Mouse (Mus musculus): ENCODE results near the gene Xrn1. TPM values are rescaled to one million over a fixed set of nuclear protein-coding genes. Genes with fewer than 3 reads are reported as not detected.
A peak's percentile ranks its signal among the peaks of the same experiment; 100 is the strongest.

Xrn1 gene
- polyA plus RNA-seq, 1 experiment, result 1.8 TPM

- H3K4me3 ChIP-seq (ENCODE audit: low read depth, low read length), result no peak overlapping the region
- TF ChIP-seq POLR2A (IDR thresholded peaks at IDR 0.05; ENCODE audit: low read depth, low read length), result no peak
- no peak for TF ChIP-seq CTCF (IDR thresholded peaks at IDR 0.05; ENCODE audit: extremely low read depth, insufficient read length, insufficient replicate concordance, low read depth, low read length)
- peaks cover 54% of the 10 kb centered on the region for H3K36me3 ChIP-seq (ENCODE audit: control insufficient read depth, insufficient read depth, low read length)
- no peaks in the 10 kb centered on the region for H3K27me3 ChIP-seq (ENCODE audit: control insufficient read depth, insufficient read depth, low read length)
- no peak overlapping the region for H3K27ac ChIP-seq (ENCODE audit: insufficient read depth, low read depth, low read length)
- 94% methylated on average over 3 of the region's 3 CpGs for WGBS
- H3K4me1 ChIP-seq (ENCODE audit: control insufficient read depth, insufficient read depth, insufficient read length, low read length), result no peaks in the 10 kb centered on the region
Measured at GRCm38 (mm10) chr9:96044214-96044613, 89.7 kb downstream of the Xrn1 start.

GRCm38 (mm10) chr9:96051501-96051900 lies 96.9 kb downstream of the Xrn1 start:
- Histone ChIP-seq H3K36me3 (ENCODE audit: control insufficient read depth, insufficient read depth, low read length) (peaks cover 60% of the 10 kb centered on the region), H3K4me1 (ENCODE audit: control insufficient read depth, insufficient read depth, insufficient read length, low read length) (no peaks in the 10 kb centered on the region; the same call in 1 of the 2 replicates), H3K27ac (ENCODE audit: insufficient read depth, low read depth, low read length) (no peak overlapping the region), H3K27me3 (ENCODE audit: control insufficient read depth, insufficient read depth, low read length) (no peaks in the 10 kb centered on the region), H3K4me3 (ENCODE audit: low read depth, low read length) (no peak overlapping the region)
- 92% methylated on average over 4 of the region's 4 CpGs for WGBS
- TF ChIP-seq CTCF (IDR thresholded peaks at IDR 0.05; ENCODE audit: extremely low read depth, insufficient read length, insufficient replicate concordance, low read depth, low read length) (no peak), POLR2A (IDR thresholded peaks at IDR 0.05; ENCODE audit: low read depth, low read length) (no peak)

GRCm38 (mm10) chr9:96054878-96055277 lies 100.3 kb downstream of the Xrn1 start:
- 88% methylated on average over 5 of the region's 5 CpGs for WGBS
- TF ChIP-seq POLR2A (IDR thresholded peaks at IDR 0.05; ENCODE audit: low read depth, low read length) (no peak), CTCF (IDR thresholded peaks at IDR 0.05; ENCODE audit: extremely low read depth, insufficient read length, insufficient replicate concordance, low read depth, low read length) (no peak)
- Histone ChIP-seq H3K27me3 (ENCODE audit: control insufficient read depth, insufficient read depth, low read length) (no peaks in the 10 kb centered on the region), H3K36me3 (ENCODE audit: control insufficient read depth, insufficient read depth, low read length) (peaks cover 45% of the 10 kb centered on the region), H3K4me3 (ENCODE audit: low read depth, low read length) (no peak overlapping the region), H3K27ac (ENCODE audit: insufficient read depth, low read depth, low read length) (no peak overlapping the region), H3K4me1 (ENCODE audit: control insufficient read depth, insufficient read depth, insufficient read length, low read length) (no peaks in the 10 kb centered on the region; the same call in 1 of the 2 replicates)

GRCm38 (mm10) chr9:96056417-96057223 lies 102.1 kb downstream of the Xrn1 start:
- no peak for TF ChIP-seq POLR2A (IDR thresholded peaks at IDR 0.05; ENCODE audit: low read depth, low read length)
- TF ChIP-seq CTCF (IDR thresholded peaks at IDR 0.05; ENCODE audit: extremely low read depth, insufficient read length, insufficient replicate concordance, low read depth, low read length), result no peak
- WGBS, result 51% methylated on average over 6 of the region's 6 CpGs
- Histone ChIP-seq H3K27me3 (ENCODE audit: control insufficient read depth, insufficient read depth, low read length) (no peaks in the 10 kb centered on the region), H3K4me3 (ENCODE audit: low read depth, low read length) (no peak overlapping the region), H3K4me1 (ENCODE audit: control insufficient read depth, insufficient read depth, insufficient read length, low read length) (no peaks in the 10 kb centered on the region; the same call in 1 of the 2 replicates), H3K27ac (ENCODE audit: insufficient read depth, low read depth, low read length) (peak overlapping the region; percentile 48; the same call in 1 of the 2 replicates), H3K36me3 (ENCODE audit: control insufficient read depth, insufficient read depth, low read length) (peaks cover 31% of the 10 kb centered on the region)

GRCm38 (mm10) chr9:96063083-96063802 lies 108.7 kb downstream of the Xrn1 start:
- no peaks in the 10 kb centered on the region; the same call in 1 of the 2 replicates for H3K4me1 ChIP-seq (ENCODE audit: control insufficient read depth, insufficient read depth, insufficient read length, low read length)
- 72% methylated on average over 2 of the region's 2 CpGs for WGBS
- peaks cover 1% of the 10 kb centered on the region; the same call in 1 of the 2 replicates for H3K36me3 ChIP-seq (ENCODE audit: control insufficient read depth, insufficient read depth, low read length)
- no peak overlapping the region for H3K27ac ChIP-seq (ENCODE audit: insufficient read depth, low read depth, low read length)
- TF ChIP-seq POLR2A (IDR thresholded peaks at IDR 0.05; ENCODE audit: low read depth, low read length), result no peak
- TF ChIP-seq CTCF (IDR thresholded peaks at IDR 0.05; ENCODE audit: extremely low read depth, insufficient read length, insufficient replicate concordance, low read depth, low read length), result no peak
- H3K27me3 ChIP-seq (ENCODE audit: control insufficient read depth, insufficient read depth, low read length), result no peaks in the 10 kb centered on the region
- no peak overlapping the region for H3K4me3 ChIP-seq (ENCODE audit: low read depth, low read length)

GRCm38 (mm10) chr9:96063803-96064475 lies 109.4 kb downstream of the Xrn1 start:
- no peaks in the 10 kb centered on the region for H3K36me3 ChIP-seq (ENCODE audit: control insufficient read depth, insufficient read depth, low read length)
- no peak overlapping the region for H3K4me3 ChIP-seq (ENCODE audit: low read depth, low read length)
- no peak overlapping the region for H3K27ac ChIP-seq (ENCODE audit: insufficient read depth, low read depth, low read length)
- WGBS, result 46% methylated on average over 5 of the region's 5 CpGs
- TF ChIP-seq POLR2A (IDR thresholded peaks at IDR 0.05; ENCODE audit: low read depth, low read length) (no peak), CTCF (IDR thresholded peaks at IDR 0.05; ENCODE audit: extremely low read depth, insufficient read length, insufficient replicate concordance, low read depth, low read length) (no peak)
- no peaks in the 10 kb centered on the region for H3K27me3 ChIP-seq (ENCODE audit: control insufficient read depth, insufficient read depth, low read length)
- H3K4me1 ChIP-seq (ENCODE audit: control insufficient read depth, insufficient read depth, insufficient read length, low read length), result no peaks in the 10 kb centered on the region; the same call in 1 of the 2 replicates

Data from small intestine, adult 2 months (tissue).